Mouse (Mus musculus) myocyte (in vitro differentiated cells): ENCODE results near the gene Nop9. TPM values are rescaled to one million over a fixed set of nuclear protein-coding genes. Genes with fewer than 3 reads are reported as not detected.

ENCODE experiments used
- H3K27me3 ChIP-seq: one replicate; pipeline ENCODE4 v1.6.1; 2011; ENCODE audit not compliant: control insufficient read depth, insufficient read depth, insufficient read length
- H3K36me3 ChIP-seq: one replicate; pipeline ENCODE4 v1.6.1; 2011; ENCODE audit not compliant: control insufficient read depth, insufficient read depth
- H3K4me2 ChIP-seq: one replicate; pipeline ENCODE4 v1.6.1; 2011; ENCODE audit warnings: low read depth, control low read depth
- H3K4me3 ChIP-seq: one replicate; pipeline ENCODE4 v1.5.1; 2011; ENCODE audit warnings: mild to moderate bottlenecking, control low read depth, moderate library complexity
- H3K79me2 ChIP-seq: one replicate; pipeline ENCODE4 v1.6.1; 2011; ENCODE audit not compliant: control insufficient read depth, insufficient read depth
- H3ac ChIP-seq: one replicate; pipeline ENCODE4 v1.6.1; 2011; ENCODE audit not compliant: control insufficient read depth, insufficient read length
- CEBPB ChIP-seq: IDR thresholded peaks from 2 replicates; pipeline ENCODE4 v1.6.1; 2011; ENCODE audit warnings: mild to moderate bottlenecking, moderate library complexity; ENCODE audit not compliant: poor library complexity, insufficient read depth, severe bottlenecking
- E2F4 ChIP-seq: IDR thresholded peaks from one replicate; pipeline ENCODE4 v1.6.1; 2011; ENCODE audit warnings: mild to moderate bottlenecking, control low read depth, moderate library complexity; ENCODE audit not compliant: insufficient read depth
- MAX ChIP-seq: IDR thresholded peaks from one replicate; pipeline ENCODE4 v1.6.1; 2011; ENCODE audit warnings: low read depth, mild to moderate bottlenecking, control low read depth
- MYOD1 ChIP-seq, 3 experiments: IDR thresholded peaks; one replicate each; pipeline ENCODE4 v1.6.1; 2011; ENCODE audit warnings: control low read depth in 2 of 3, low read depth in 2 of 3, mild to moderate bottlenecking in 2 of 3, moderate library complexity in 1 of 3; ENCODE audit not compliant: insufficient read length in 2 of 3, control insufficient read depth in 1 of 3
- MYOG ChIP-seq, 3 experiments: IDR thresholded peaks; one replicate each; pipeline ENCODE4 v1.6.1; 2011; ENCODE audit warnings: control low read depth in 2 of 3, low read depth in 2 of 3, mild to moderate bottlenecking in 2 of 3; ENCODE audit not compliant: insufficient read length in 2 of 3, control insufficient read depth in 1 of 3, insufficient read depth in 1 of 3
- POLR2A ChIP-seq: IDR thresholded peaks from one replicate; pipeline ENCODE4 v1.6.1; 2011; ENCODE audit warnings: low read depth, mild to moderate bottlenecking, control low read depth, moderate library complexity; ENCODE audit not compliant: insufficient read length
- POLR2AphosphoS2 ChIP-seq: IDR thresholded peaks from one replicate; pipeline ENCODE4 v1.6.1; 2011; ENCODE audit warnings: low read depth, control low read depth; ENCODE audit not compliant: insufficient read length
- REST ChIP-seq: IDR thresholded peaks from one replicate; pipeline ENCODE4 v1.6.1; 2011; ENCODE audit warnings: mild to moderate bottlenecking, control low read depth, moderate library complexity; ENCODE audit not compliant: insufficient read depth, insufficient read length
- SRF ChIP-seq: IDR thresholded peaks from one replicate; pipeline ENCODE4 v1.6.1; 2011; ENCODE audit warnings: low read depth; ENCODE audit not compliant: control insufficient read depth, insufficient read length
- TCF12 ChIP-seq: IDR thresholded peaks from one replicate; pipeline ENCODE4 v1.6.1; 2011; ENCODE audit warnings: mild to moderate bottlenecking, control low read depth; ENCODE audit not compliant: poor library complexity, insufficient read depth, severe bottlenecking
- TCF3 ChIP-seq: IDR thresholded peaks from one replicate; pipeline ENCODE4 v1.6.1; 2011; ENCODE audit warnings: low read depth, control low read depth; ENCODE audit not compliant: insufficient read length
- USF1 ChIP-seq: IDR thresholded peaks from one replicate; pipeline ENCODE4 v1.6.1; 2011; ENCODE audit warnings: low read depth, mild to moderate bottlenecking, control low read depth, moderate library complexity
- polyA plus RNA-seq: library from polyadenylated mRNA; unstranded; fragments of >200 nt; fragmentation: generic; extraction: Trizol; gene quantifications from one replicate; pipeline ENCODE4 v1.2.1, GENCODE M21; 2012; ENCODE audit warnings: missing spikeins

The Nop9 gene
- polyA plus RNA-seq, 1 experiment, result 24.9 TPM

GRCm38 (mm10) chr14:55761163-55761562, 15.7 kb downstream of the Nop9 start, which contains the start of gene Ltb4r2:
Ltb4r2 (plus strand) TSS chr14:55761428.
- no peak for TF ChIP-seq CEBPB
- no peak for TF ChIP-seq POLR2AphosphoS2
- no peak for TF ChIP-seq REST
- no peak for TF ChIP-seq E2F4
- no peaks in the 10 kb centered on the region for H3K79me2 ChIP-seq
- H3ac ChIP-seq, result no peak within 1 kb of the TSS
- H3K4me2 ChIP-seq, result peak within 1 kb of the TSS; percentile 38
- no peak within 1 kb of the TSS for H3K4me3 ChIP-seq
- no peaks in the 10 kb centered on the region for H3K36me3 ChIP-seq
- H3K27me3 ChIP-seq, result peaks cover 48% of the 10 kb centered on the region

- H3K36me3 ChIP-seq, result no peaks in the 10 kb centered on the region
- no peak for TF ChIP-seq E2F4
- TF ChIP-seq POLR2A, result no peak
- TF ChIP-seq MYOD1 (IDR thresholded peaks at IDR 0.05; ENCODE audit: control insufficient read depth in 1 of 3, insufficient read length in 2 of 3, low read depth in 2 of 3), result peak in 2 of 3 experiments; percentile 65 to 77
- TF ChIP-seq MYOG (IDR thresholded peaks at IDR 0.05; ENCODE audit: control insufficient read depth in 1 of 3, insufficient read depth in 1 of 3, insufficient read length in 2 of 3, low read depth in 2 of 3), result peak in 2 of 3 experiments; percentile 85 to 93
- peak; percentile 11 for TF ChIP-seq TCF3
- H3K27me3 ChIP-seq, result peaks cover 55% of the 10 kb centered on the region
- H3ac ChIP-seq, result no peak overlapping the region
- H3K4me3 ChIP-seq, result no peak overlapping the region
- H3K79me2 ChIP-seq, result no peaks in the 10 kb centered on the region
- H3K4me2 ChIP-seq, result peak overlapping the region; percentile 38
Measured at GRCm38 (mm10) chr14:55762001-55762821, 16.7 kb downstream of the Nop9 start.

- TF ChIP-seq SRF (no peak), CEBPB (no peak), MYOD1 (IDR thresholded peaks at IDR 0.05; ENCODE audit: control insufficient read depth in 1 of 3, insufficient read length in 2 of 3, low read depth in 2 of 3) (no peak), E2F4 (no peak), REST (no peak), POLR2A (no peak), POLR2AphosphoS2 (no peak), USF1 (no peak), MYOG (IDR thresholded peaks at IDR 0.05; ENCODE audit: control insufficient read depth in 1 of 3, insufficient read depth in 1 of 3, insufficient read length in 2 of 3, low read depth in 2 of 3) (no peak), MAX (no peak), TCF12 (no peak), TCF3 (no peak)
- Histone ChIP-seq H3K79me2 (no peaks in the 10 kb centered on the region), H3K4me2 (no peak overlapping the region), H3K27me3 (peaks cover 65% of the 10 kb centered on the region), H3ac (no peak overlapping the region), H3K4me3 (no peak overlapping the region), H3K36me3 (no peaks in the 10 kb centered on the region)
Measured at GRCm38 (mm10) chr14:55763166-55763565, 17.7 kb downstream of the Nop9 start.

- H3K4me3 ChIP-seq, result no peak within 1 kb of the TSS
- no peak within 1 kb of the TSS for H3K4me2 ChIP-seq
- H3K36me3 ChIP-seq, result no peaks in the 10 kb centered on the region
- H3K27me3 ChIP-seq, result peaks cover 72% of the 10 kb centered on the region
- H3ac ChIP-seq, result no peak within 1 kb of the TSS
- no peaks in the 10 kb centered on the region for H3K79me2 ChIP-seq
- TF ChIP-seq SRF (no peak), POLR2AphosphoS2 (no peak), CEBPB (no peak), TCF3 (no peak)
Measured at GRCm38 (mm10) chr14:55765696-55766095, 20.2 kb downstream of the Nop9 start, which contains the start of gene Ltb4r1. Ltb4r1 (plus strand) TSS chr14:55765962.

- Histone ChIP-seq H3K36me3 (no peaks in the 10 kb centered on the region), H3K79me2 (no peaks in the 10 kb centered on the region), H3K27me3 (peaks cover 67% of the 10 kb centered on the region), H3ac (no peak overlapping the region), H3K4me2 (no peak overlapping the region), H3K4me3 (no peak overlapping the region)
- no peak for TF ChIP-seq MAX
- TF ChIP-seq POLR2AphosphoS2, result no peak
- TF ChIP-seq TCF12, result no peak
- no peak for TF ChIP-seq USF1
- no peak for TF ChIP-seq TCF3
- TF ChIP-seq SRF, result no peak
- TF ChIP-seq MYOG (IDR thresholded peaks at IDR 0.05; ENCODE audit: control insufficient read depth in 1 of 3, insufficient read depth in 1 of 3, insufficient read length in 2 of 3, low read depth in 2 of 3), result no peak
- no peak for TF ChIP-seq MYOD1 (IDR thresholded peaks at IDR 0.05; ENCODE audit: control insufficient read depth in 1 of 3, insufficient read length in 2 of 3, low read depth in 2 of 3)
- TF ChIP-seq POLR2A, result no peak
- TF ChIP-seq E2F4, result no peak
- no peak for TF ChIP-seq REST
- TF ChIP-seq CEBPB, result no peak
Measured at GRCm38 (mm10) chr14:55767519-55768414, 22.3 kb downstream of the Nop9 start.
